In the genomic region with DNA sequence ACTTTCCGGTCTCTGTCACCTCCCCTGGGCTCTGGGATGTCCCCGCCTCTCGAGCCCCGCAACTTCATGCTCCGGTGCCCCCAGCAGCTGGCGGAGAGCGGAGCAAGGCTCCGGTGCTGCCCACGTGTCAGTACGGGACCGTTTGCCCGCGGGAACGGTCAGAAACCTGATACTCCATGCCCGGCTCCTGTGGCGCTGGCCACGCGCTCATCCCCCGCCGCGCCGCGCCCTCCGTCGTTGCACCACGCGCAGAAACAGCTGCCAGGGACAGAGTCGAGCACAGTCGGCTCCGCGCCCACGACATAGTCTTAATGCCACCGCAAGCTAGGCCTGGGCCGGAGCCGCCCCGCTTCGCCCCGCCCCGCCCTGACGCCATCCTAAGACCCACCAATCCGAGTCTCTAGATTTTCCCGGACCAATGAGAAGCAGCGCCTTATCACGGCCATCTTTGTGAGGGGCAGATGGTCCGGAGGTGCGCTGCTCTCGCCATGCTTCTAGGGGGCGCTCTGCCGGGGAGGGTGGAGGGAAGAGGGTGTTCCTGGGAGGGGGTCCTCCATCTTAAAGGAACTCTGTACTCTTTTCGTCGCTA, we compare ENCODE assay signal across 8 mouse cellular contexts. TPM values are rescaled to one million over a fixed set of nuclear protein-coding genes. Genes with fewer than 3 reads are reported as not detected.
DNase-seq lines count a peak whose midpoint lies in the region; ATAC-seq lines count a peak whose summit lies in the region.

No protein-coding gene starts in this region.

- H3K4me2 ChIP-seq in hindbrain, embryonic 14.5 days (replicated peaks), result peak overlapping the region; percentile 70

- WGBS in hindbrain, embryonic 14.5 days, result under 1% methylated on average over 51 of the region's 51 CpGs

- H3K27ac ChIP-seq in hindbrain, embryonic 14.5 days, result peak overlapping the region; percentile 84

- H3K4me1 ChIP-seq in hindbrain, embryonic 14.5 days (replicated peaks; ENCODE audit: control insufficient read depth, insufficient read depth, low read length), result 0 out of 2 replicates have a peak, but pooled peaks cover 9% of the 10 kb centered on the region

- peak overlapping the region; percentile 80 for H3K9ac ChIP-seq in hindbrain, embryonic 14.5 days

- H3K4me3 ChIP-seq in hindbrain, embryonic 14.5 days (replicated peaks; ENCODE audit: low read length), result peak overlapping the region; percentile 64

- peak; percentile 99 for ATAC-seq in hindbrain, embryonic 14.5 days (ENCODE audit: low FRiP score)

- no peaks in the 10 kb centered on the region for H3K9me3 ChIP-seq in hindbrain, embryonic 14.5 days (ENCODE audit: control insufficient read depth, low read length)

- no peaks in the 10 kb centered on the region for H3K27me3 ChIP-seq in hindbrain, embryonic 14.5 days (ENCODE audit: control insufficient read depth, insufficient read depth, low read length)

- H3K36me3 ChIP-seq in hindbrain, embryonic 14.5 days (replicated peaks; ENCODE audit: control insufficient read depth, insufficient read depth), result no peaks in the 10 kb centered on the region

- peak; percentile 98 for DNase-seq in NIH3T3 (ENCODE audit: low read depth)
- DNase-seq in cerebellum, postnatal 10 days, result peak; percentile 98 to 99
- DNase-seq in frontal cortex, postnatal 14 days (ENCODE audit: low spot score in 2 of 2), result peak; percentile 91 to 92
- peak; percentile 94 for DNase-seq in hindbrain, embryonic 14.5 days (ENCODE audit: low spot score)
- peak; percentile 95 to 96 for DNase-seq in layer of hippocampus, postnatal 36 days
- peak; percentile 98 for DNase-seq in lung, postnatal 36 days
- peak; percentile 99 for DNase-seq in retina, postnatal 1 day
- DNase-seq in urinary bladder, adult 18-20 months (ENCODE audit: low spot score in 2 of 2), result peak; percentile 86 to 92

RNA-seq across cellular contexts. Expression of a gene that starts 10.0 kb away (rescaled TPM):
- 14.8 and 16.3 TPM in 2 replicates for polyA plus RNA-seq in hindbrain, embryonic 14.5 days (2014; fragmentation: Nextera tagmentation; extraction: Ambion mirVana)
- 10 to 100 TPM in 1 of 2 experiments, 1 to 10 TPM in 1; 9.3 to 11.0 TPM for total RNA-seq in layer of hippocampus, postnatal 36 days (2021)

RNA-seq across cellular contexts. Expression of a gene that starts 19.0 kb away (rescaled TPM):
- polyA plus RNA-seq in hindbrain, embryonic 14.5 days (2014; fragmentation: Nextera tagmentation; extraction: Ambion mirVana), result 59.7 and 61.6 TPM in 2 replicates
- total RNA-seq in layer of hippocampus, postnatal 36 days (2021), result 100 to 1,000 TPM; 110 to 117 TPM

RNA-seq across cellular contexts. Expression of a gene that starts 26.9 kb away (rescaled TPM):
- 43.5 and 47.9 TPM in 2 replicates for polyA plus RNA-seq in hindbrain, embryonic 14.5 days (2014; fragmentation: Nextera tagmentation; extraction: Ambion mirVana)
- 10 to 100 TPM; 18.7 to 19.1 TPM for total RNA-seq in layer of hippocampus, postnatal 36 days (2021)

RNA-seq across cellular contexts. Expression of a gene that starts 46.9 kb away (rescaled TPM):
- 3.8 and 4.5 TPM in 2 replicates for polyA plus RNA-seq in hindbrain, embryonic 14.5 days (2014; fragmentation: Nextera tagmentation; extraction: Ambion mirVana)
- total RNA-seq in layer of hippocampus, postnatal 36 days (2021), result 1 to 10 TPM; 1.2 to 1.3 TPM

RNA-seq across cellular contexts. Expression of a gene that starts 47.5 kb away (rescaled TPM):
- 28.1 and 30.5 TPM in 2 replicates for polyA plus RNA-seq in hindbrain, embryonic 14.5 days (2014; fragmentation: Nextera tagmentation; extraction: Ambion mirVana)
- 10 to 100 TPM; 18.9 to 19.2 TPM for total RNA-seq in layer of hippocampus, postnatal 36 days (2021)

Comparison
In these comparisons a context has a peak if more than half of its experiments do, and no peak if none do; other contexts are left out.
1. Peak in every context shown above with its lines: DNase-seq, ATAC-seq, H3K4me3 ChIP-seq and H3K27ac ChIP-seq.